Mouse (Mus musculus): ENCODE measurements around the gene Fsd1. TPM values are rescaled to one million over a fixed set of nuclear protein-coding genes. Genes with fewer than 3 reads are reported as not detected.

Gene Fsd1
- polyA plus RNA-seq, 1 experiment from 2014 or later = 218 TPM

- no peaks in the 10 kb centered on the region for H3K9me3 ChIP-seq (replicated peaks; ENCODE audit: control insufficient read depth, low read length, poor library complexity, severe bottlenecking)
- no peak overlapping the region for H3K9ac ChIP-seq (ENCODE audit: low read depth, low read length)
- no peak overlapping the region for H3K27ac ChIP-seq (ENCODE audit: low read length)
- no peak overlapping the region for H3K4me2 ChIP-seq (ENCODE audit: low read length)
- no peak overlapping the region for H3K4me3 ChIP-seq (ENCODE audit: low read depth, low read length)
- H3K27me3 ChIP-seq (ENCODE audit: control insufficient read depth, insufficient read depth, low read depth, low read length) = no peaks in the 10 kb centered on the region
- ATAC-seq = no peak
- WGBS = 100% methylated on average over 1 of the region's 1 CpGs
- H3K4me1 ChIP-seq (ENCODE audit: control insufficient read depth, insufficient read depth, low read length) = no peaks in the 10 kb centered on the region
- no peaks in the 10 kb centered on the region; the same call in 1 of the 2 replicates for H3K36me3 ChIP-seq (ENCODE audit: control insufficient read depth, insufficient read depth, low read length)
Measured at GRCm38 (mm10) chr17:56026303-56026702, 40.0 kb downstream of the Fsd1 start.

GRCm38 (mm10) chr17:56026881-56027280 is 40.6 kb downstream of the Fsd1 start:
- Histone ChIP-seq H3K4me1 (ENCODE audit: control insufficient read depth, insufficient read depth, low read length) (no peaks in the 10 kb centered on the region), H3K27me3 (ENCODE audit: control insufficient read depth, insufficient read depth, low read depth, low read length) (no peaks in the 10 kb centered on the region), H3K4me3 (ENCODE audit: low read depth, low read length) (no peak overlapping the region), H3K4me2 (ENCODE audit: low read length) (no peak overlapping the region), H3K9me3 (replicated peaks; ENCODE audit: control insufficient read depth, low read length, poor library complexity, severe bottlenecking) (no peaks in the 10 kb centered on the region), H3K9ac (ENCODE audit: low read depth, low read length) (no peak overlapping the region), H3K27ac (ENCODE audit: low read length) (no peak overlapping the region), H3K36me3 (ENCODE audit: control insufficient read depth, insufficient read depth, low read length) (no peaks in the 10 kb centered on the region; the same call in 1 of the 2 replicates)
- ATAC-seq = no peak
- 100% methylated on average over 1 of the region's 1 CpGs for WGBS

- H3K27ac ChIP-seq (ENCODE audit: low read length) = no peak overlapping the region
- whole genome bisulfite sequencing = 94% methylated on average over 5 of the region's 5 CpGs
- no peak overlapping the region for H3K9ac ChIP-seq (ENCODE audit: low read depth, low read length)
- no peak overlapping the region for H3K4me3 ChIP-seq (ENCODE audit: low read depth, low read length)
- ATAC-seq = no peak
- H3K9me3 ChIP-seq (replicated peaks; ENCODE audit: control insufficient read depth, low read length, poor library complexity, severe bottlenecking) = no peaks in the 10 kb centered on the region
- H3K27me3 ChIP-seq (ENCODE audit: control insufficient read depth, insufficient read depth, low read depth, low read length) = no peaks in the 10 kb centered on the region
- no peaks in the 10 kb centered on the region for H3K4me1 ChIP-seq (ENCODE audit: control insufficient read depth, insufficient read depth, low read length)
- H3K36me3 ChIP-seq (ENCODE audit: control insufficient read depth, insufficient read depth, low read length) = no peaks in the 10 kb centered on the region; the same call in 1 of the 2 replicates
- H3K4me2 ChIP-seq (ENCODE audit: low read length) = no peak overlapping the region
Measured at GRCm38 (mm10) chr17:56027801-56028441, 41.6 kb downstream of the Fsd1 start.

- Histone ChIP-seq H3K27me3 (ENCODE audit: control insufficient read depth, insufficient read depth, low read depth, low read length) (no peaks in the 10 kb centered on the region), H3K27ac (ENCODE audit: low read length) (no peak overlapping the region), H3K9ac (ENCODE audit: low read depth, low read length) (no peak overlapping the region), H3K36me3 (ENCODE audit: control insufficient read depth, insufficient read depth, low read length) (peaks cover 6% of the 10 kb centered on the region; the same call in 1 of the 2 replicates), H3K4me2 (ENCODE audit: low read length) (no peak overlapping the region), H3K9me3 (replicated peaks; ENCODE audit: control insufficient read depth, low read length, poor library complexity, severe bottlenecking) (no peaks in the 10 kb centered on the region), H3K4me1 (ENCODE audit: control insufficient read depth, insufficient read depth, low read length) (peaks cover 7% of the 10 kb centered on the region), H3K4me3 (ENCODE audit: low read depth, low read length) (no peak overlapping the region)
- no peak for ATAC-seq
- 94% methylated on average over 9 of the region's 9 CpGs for WGBS
Measured at GRCm38 (mm10) chr17:56030238-56030870, 44.0 kb downstream of the Fsd1 start.

DNA sequence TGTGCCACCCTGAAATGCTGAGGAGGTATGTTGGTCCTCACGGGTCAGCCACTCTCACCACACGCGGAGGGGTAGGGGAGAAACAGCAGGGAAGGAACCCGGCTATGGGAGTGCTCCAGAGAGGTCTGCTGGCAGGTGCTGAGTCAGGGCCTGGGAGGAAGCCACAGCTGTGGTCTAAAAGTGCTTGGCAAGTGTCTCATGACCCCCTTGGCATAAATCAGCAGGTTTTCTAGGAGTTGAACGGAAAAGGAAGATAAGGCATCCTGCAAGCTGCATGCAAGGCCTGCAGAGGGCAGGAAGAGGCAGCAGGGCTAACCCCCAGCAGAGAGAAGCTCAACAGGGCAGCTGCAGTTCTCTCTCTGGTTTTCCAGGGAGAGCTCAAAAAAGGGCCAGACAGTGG is 44.6 kb downstream of the Fsd1 start:
- no peak overlapping the region for H3K4me3 ChIP-seq (ENCODE audit: low read depth, low read length)
- H3K9ac ChIP-seq (ENCODE audit: low read depth, low read length) = no peak overlapping the region
- no peak for ATAC-seq
- 79% methylated on average over 5 of the region's 5 CpGs for WGBS
- H3K36me3 ChIP-seq (ENCODE audit: control insufficient read depth, insufficient read depth, low read length) = peaks cover 6% of the 10 kb centered on the region; the same call in 1 of the 2 replicates
- H3K4me2 ChIP-seq (ENCODE audit: low read length) = no peak overlapping the region
- no peaks in the 10 kb centered on the region for H3K27me3 ChIP-seq (ENCODE audit: control insufficient read depth, insufficient read depth, low read depth, low read length)
- H3K4me1 ChIP-seq (ENCODE audit: control insufficient read depth, insufficient read depth, low read length) = peaks cover 12% of the 10 kb centered on the region
- H3K9me3 ChIP-seq (replicated peaks; ENCODE audit: control insufficient read depth, low read length, poor library complexity, severe bottlenecking) = no peaks in the 10 kb centered on the region
- H3K27ac ChIP-seq (ENCODE audit: low read length) = no peak overlapping the region

DNA sequence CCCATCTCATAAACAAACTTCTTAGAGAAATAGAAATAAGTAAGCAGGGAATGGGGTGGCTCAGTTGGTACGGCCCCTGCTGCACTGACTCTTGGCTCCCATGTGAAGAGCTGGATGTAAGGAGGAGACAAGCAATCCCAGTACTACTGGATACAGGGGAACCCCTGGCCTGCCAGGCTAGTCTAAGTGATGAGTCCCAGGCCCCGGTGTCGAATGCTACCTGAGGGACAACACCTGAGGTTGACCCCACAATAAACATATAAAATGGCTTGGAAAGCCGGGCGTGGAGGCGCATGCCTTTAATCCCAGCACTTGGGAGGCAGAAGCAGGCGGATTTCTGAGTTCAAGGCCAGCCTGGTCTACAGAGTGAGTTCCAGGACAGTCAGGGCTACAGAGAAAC is 45.1 kb downstream of the Fsd1 start:
- H3K27ac ChIP-seq (ENCODE audit: low read length) = no peak overlapping the region
- H3K36me3 ChIP-seq (ENCODE audit: control insufficient read depth, insufficient read depth, low read length) = peaks cover 6% of the 10 kb centered on the region; the same call in 1 of the 2 replicates
- WGBS = 94% methylated on average over 7 of the region's 7 CpGs
- H3K9ac ChIP-seq (ENCODE audit: low read depth, low read length) = no peak overlapping the region
- H3K4me2 ChIP-seq (ENCODE audit: low read length) = no peak overlapping the region
- H3K4me3 ChIP-seq (ENCODE audit: low read depth, low read length) = no peak overlapping the region
- no peaks in the 10 kb centered on the region for H3K27me3 ChIP-seq (ENCODE audit: control insufficient read depth, insufficient read depth, low read depth, low read length)
- peaks cover 13% of the 10 kb centered on the region for H3K4me1 ChIP-seq (ENCODE audit: control insufficient read depth, insufficient read depth, low read length)
- H3K9me3 ChIP-seq (replicated peaks; ENCODE audit: control insufficient read depth, low read length, poor library complexity, severe bottlenecking) = no peaks in the 10 kb centered on the region
- no peak for ATAC-seq

- ATAC-seq = no peak
- no peak overlapping the region for H3K4me3 ChIP-seq (ENCODE audit: low read depth, low read length)
- H3K27ac ChIP-seq (ENCODE audit: low read length) = no peak overlapping the region
- 76% methylated on average over 6 of the region's 6 CpGs for WGBS
- no peak overlapping the region for H3K9ac ChIP-seq (ENCODE audit: low read depth, low read length)
- peaks cover 6% of the 10 kb centered on the region; the same call in 1 of the 2 replicates for H3K36me3 ChIP-seq (ENCODE audit: control insufficient read depth, insufficient read depth, low read length)
- H3K9me3 ChIP-seq (replicated peaks; ENCODE audit: control insufficient read depth, low read length, poor library complexity, severe bottlenecking) = no peaks in the 10 kb centered on the region
- H3K27me3 ChIP-seq (ENCODE audit: control insufficient read depth, insufficient read depth, low read depth, low read length) = no peaks in the 10 kb centered on the region
- peaks cover 13% of the 10 kb centered on the region for H3K4me1 ChIP-seq (ENCODE audit: control insufficient read depth, insufficient read depth, low read length)
- no peak overlapping the region for H3K4me2 ChIP-seq (ENCODE audit: low read length)
Measured at GRCm38 (mm10) chr17:56032127-56032733, 45.9 kb downstream of the Fsd1 start.

DNA sequence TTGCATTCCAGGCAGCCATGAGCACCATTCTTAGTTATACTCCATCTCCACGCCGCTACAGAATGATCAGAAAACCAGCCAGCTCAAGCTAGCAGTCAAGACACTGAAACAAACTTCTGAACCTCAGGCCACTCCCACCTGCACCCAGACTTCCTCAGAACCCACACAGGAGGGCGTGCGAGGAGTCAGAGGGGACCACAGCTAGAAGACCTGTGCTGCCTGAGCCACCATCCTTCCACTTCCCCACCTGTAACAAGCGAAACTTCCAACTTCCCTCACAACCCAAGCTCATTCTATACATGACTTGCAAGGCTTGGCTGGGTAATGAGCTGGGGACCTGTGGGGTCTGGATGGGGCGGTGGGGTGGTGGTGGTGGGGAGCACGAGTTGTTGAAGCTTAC is 46.5 kb downstream of the Fsd1 start:
- Histone ChIP-seq H3K9me3 (replicated peaks; ENCODE audit: control insufficient read depth, low read length, poor library complexity, severe bottlenecking) (no peaks in the 10 kb centered on the region), H3K4me1 (ENCODE audit: control insufficient read depth, insufficient read depth, low read length) (peaks cover 13% of the 10 kb centered on the region), H3K9ac (ENCODE audit: low read depth, low read length) (no peak overlapping the region), H3K27ac (ENCODE audit: low read length) (no peak overlapping the region), H3K36me3 (ENCODE audit: control insufficient read depth, insufficient read depth, low read length) (peaks cover 6% of the 10 kb centered on the region; the same call in 1 of the 2 replicates), H3K4me3 (ENCODE audit: low read depth, low read length) (no peak overlapping the region), H3K4me2 (ENCODE audit: low read length) (no peak overlapping the region), H3K27me3 (ENCODE audit: control insufficient read depth, insufficient read depth, low read depth, low read length) (no peaks in the 10 kb centered on the region)
- ATAC-seq = no peak
- 78% methylated on average over 7 of the region's 7 CpGs for WGBS

All from midbrain, embryonic 16.5 days (tissue).